Mouse (Mus musculus): ENCODE data around the gene Dgkq. TPM values are rescaled to one million over a fixed set of nuclear protein-coding genes. Genes with fewer than 3 reads are reported as not detected.

Gene Dgkq
- polyA plus RNA-seq, 2 experiments, result 12.5 to 35.3 TPM

GRCm38 (mm10) chr5:108689091-108689490 is 19.6 kb upstream of the Dgkq start:
- no peaks in the 10 kb centered on the region for H3K9me3 ChIP-seq (ENCODE audit: control insufficient read depth, low read length)
- H3K4me3 ChIP-seq (replicated peaks; ENCODE audit: low read length), result no peak overlapping the region
- DNase-seq (ENCODE audit: low spot score) (no peak), ATAC-seq (ENCODE audit: low FRiP score, low read depth) (no peak)
- no peak overlapping the region for H3K9ac ChIP-seq (ENCODE audit: low read depth, low read length, severe bottlenecking)
- no peak overlapping the region for H3K27ac ChIP-seq (replicated peaks; ENCODE audit: low read depth, low read length)
- no peak overlapping the region for H3K4me2 ChIP-seq (replicated peaks; ENCODE audit: low read depth, low read length, severe bottlenecking)
- WGBS, result 75% methylated on average over 5 of the region's 5 CpGs
- H3K4me1 ChIP-seq (ENCODE audit: control insufficient read depth, insufficient read depth, low read length), result peaks cover 15% of the 10 kb centered on the region
- peaks cover 3% of the 10 kb centered on the region; the same call in 1 of the 2 replicates for H3K36me3 ChIP-seq (ENCODE audit: control insufficient read depth, insufficient read depth, low read length)
- no peak for TF ChIP-seq POLR2A (IDR thresholded peaks at IDR 0.05; ENCODE audit: borderline replicate concordance, extremely low read depth, insufficient read depth, insufficient read length)
- no peaks in the 10 kb centered on the region for H3K27me3 ChIP-seq (ENCODE audit: control insufficient read depth, insufficient read depth, low read length)

- no peak overlapping the region for H3K4me3 ChIP-seq (replicated peaks; ENCODE audit: low read length)
- H3K4me2 ChIP-seq (replicated peaks; ENCODE audit: low read depth, low read length, severe bottlenecking), result no peak overlapping the region
- DNase-seq (ENCODE audit: low spot score) (no peak), ATAC-seq (ENCODE audit: low FRiP score, low read depth) (no peak)
- no peaks in the 10 kb centered on the region for H3K9me3 ChIP-seq (ENCODE audit: control insufficient read depth, low read length)
- H3K27me3 ChIP-seq (ENCODE audit: control insufficient read depth, insufficient read depth, low read length), result no peaks in the 10 kb centered on the region
- H3K36me3 ChIP-seq (ENCODE audit: control insufficient read depth, insufficient read depth, low read length), result peaks cover under 1% of the 10 kb centered on the region; the same call in 1 of the 2 replicates
- H3K9ac ChIP-seq (ENCODE audit: low read depth, low read length, severe bottlenecking), result no peak overlapping the region
- H3K27ac ChIP-seq (replicated peaks; ENCODE audit: low read depth, low read length), result no peak overlapping the region
- TF ChIP-seq POLR2A (IDR thresholded peaks at IDR 0.05; ENCODE audit: borderline replicate concordance, extremely low read depth, insufficient read depth, insufficient read length), result no peak
- peaks cover 12% of the 10 kb centered on the region for H3K4me1 ChIP-seq (ENCODE audit: control insufficient read depth, insufficient read depth, low read length)
- 92% methylated on average over 6 of the region's 6 CpGs for WGBS
Observed at GRCm38 (mm10) chr5:108680871-108681270, 11.4 kb upstream of the Dgkq start.

DNA sequence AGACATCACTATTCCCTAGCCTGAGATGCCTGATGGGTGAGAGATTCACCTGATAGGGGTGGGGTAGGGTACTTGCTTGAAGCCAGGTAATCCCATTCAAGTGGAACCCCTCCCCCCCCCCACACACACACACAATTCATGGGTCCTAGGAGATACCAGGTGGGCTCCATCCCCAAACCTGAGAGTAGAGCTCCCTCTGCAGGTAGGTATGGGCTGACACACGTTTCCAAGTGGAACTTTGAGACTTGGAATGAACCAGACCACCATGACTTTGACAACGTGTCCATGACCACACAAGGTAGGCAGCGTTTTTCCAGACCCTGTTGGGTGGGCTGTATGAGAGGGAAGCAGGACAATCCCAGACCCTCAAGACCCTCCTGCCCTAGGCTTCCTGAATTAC is 10.4 kb upstream of the Dgkq start:
- H3K9me3 ChIP-seq (ENCODE audit: control insufficient read depth, low read length), result no peaks in the 10 kb centered on the region
- no peak overlapping the region for H3K9ac ChIP-seq (ENCODE audit: low read depth, low read length, severe bottlenecking)
- H3K27me3 ChIP-seq (ENCODE audit: control insufficient read depth, insufficient read depth, low read length), result no peaks in the 10 kb centered on the region
- no peaks in the 10 kb centered on the region; the same call in 1 of the 2 replicates for H3K36me3 ChIP-seq (ENCODE audit: control insufficient read depth, insufficient read depth, low read length)
- peaks cover 12% of the 10 kb centered on the region for H3K4me1 ChIP-seq (ENCODE audit: control insufficient read depth, insufficient read depth, low read length)
- DNase-seq (ENCODE audit: low spot score) (no peak), ATAC-seq (ENCODE audit: low FRiP score, low read depth) (no peak)
- no peak for TF ChIP-seq POLR2A (IDR thresholded peaks at IDR 0.05; ENCODE audit: borderline replicate concordance, extremely low read depth, insufficient read depth, insufficient read length)
- no peak overlapping the region for H3K27ac ChIP-seq (replicated peaks; ENCODE audit: low read depth, low read length)
- whole genome bisulfite sequencing, result 55% methylated on average over 3 of the region's 3 CpGs
- no peak overlapping the region for H3K4me2 ChIP-seq (replicated peaks; ENCODE audit: low read depth, low read length, severe bottlenecking)
- no peak overlapping the region for H3K4me3 ChIP-seq (replicated peaks; ENCODE audit: low read length)

DNA sequence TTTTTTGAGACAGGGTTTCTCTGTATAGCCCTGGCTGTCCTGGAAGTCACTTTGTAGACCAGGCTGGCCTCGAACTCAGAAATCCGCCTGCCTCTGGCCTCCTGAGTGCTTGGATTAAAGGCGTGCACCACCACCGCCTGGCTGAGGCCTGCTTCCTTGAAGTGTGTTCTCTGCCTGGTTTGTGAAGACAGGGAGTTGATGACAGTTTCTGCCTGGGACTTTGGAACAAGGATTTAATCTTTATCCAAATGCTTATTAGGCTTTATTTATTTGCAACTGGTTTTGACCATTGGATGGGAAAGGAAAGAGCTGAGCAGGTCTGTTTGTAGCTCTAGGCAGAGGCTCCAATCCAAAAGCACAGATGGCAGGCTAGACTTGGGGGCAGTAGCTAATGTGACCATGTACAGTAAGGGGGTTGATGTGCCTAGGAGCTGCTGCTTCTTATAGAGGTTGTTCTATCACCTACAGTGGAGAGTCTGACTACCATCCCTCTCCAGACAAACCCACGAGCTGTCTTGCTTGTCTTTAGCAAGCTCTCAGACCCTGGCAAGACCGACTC is 8.9 kb upstream of the Dgkq start:
- Histone ChIP-seq H3K9ac (ENCODE audit: low read depth, low read length, severe bottlenecking) (no peak overlapping the region), H3K36me3 (ENCODE audit: control insufficient read depth, insufficient read depth, low read length) (no peaks in the 10 kb centered on the region), H3K27me3 (ENCODE audit: control insufficient read depth, insufficient read depth, low read length) (no peaks in the 10 kb centered on the region), H3K4me2 (replicated peaks; ENCODE audit: low read depth, low read length, severe bottlenecking) (no peak overlapping the region), H3K9me3 (ENCODE audit: control insufficient read depth, low read length) (no peaks in the 10 kb centered on the region), H3K4me3 (replicated peaks; ENCODE audit: low read length) (no peak overlapping the region), H3K4me1 (ENCODE audit: control insufficient read depth, insufficient read depth, low read length) (peaks cover 12% of the 10 kb centered on the region), H3K27ac (replicated peaks; ENCODE audit: low read depth, low read length) (peak overlapping the region; percentile 48; the same call in 1 of the 2 replicates)
- ATAC-seq (ENCODE audit: low FRiP score, low read depth), result no peak
- 92% methylated on average over 6 of the region's 6 CpGs for WGBS
- DNase-seq (ENCODE audit: low spot score), result no peak
- no peak for TF ChIP-seq POLR2A (IDR thresholded peaks at IDR 0.05; ENCODE audit: borderline replicate concordance, extremely low read depth, insufficient read depth, insufficient read length)

DNA sequence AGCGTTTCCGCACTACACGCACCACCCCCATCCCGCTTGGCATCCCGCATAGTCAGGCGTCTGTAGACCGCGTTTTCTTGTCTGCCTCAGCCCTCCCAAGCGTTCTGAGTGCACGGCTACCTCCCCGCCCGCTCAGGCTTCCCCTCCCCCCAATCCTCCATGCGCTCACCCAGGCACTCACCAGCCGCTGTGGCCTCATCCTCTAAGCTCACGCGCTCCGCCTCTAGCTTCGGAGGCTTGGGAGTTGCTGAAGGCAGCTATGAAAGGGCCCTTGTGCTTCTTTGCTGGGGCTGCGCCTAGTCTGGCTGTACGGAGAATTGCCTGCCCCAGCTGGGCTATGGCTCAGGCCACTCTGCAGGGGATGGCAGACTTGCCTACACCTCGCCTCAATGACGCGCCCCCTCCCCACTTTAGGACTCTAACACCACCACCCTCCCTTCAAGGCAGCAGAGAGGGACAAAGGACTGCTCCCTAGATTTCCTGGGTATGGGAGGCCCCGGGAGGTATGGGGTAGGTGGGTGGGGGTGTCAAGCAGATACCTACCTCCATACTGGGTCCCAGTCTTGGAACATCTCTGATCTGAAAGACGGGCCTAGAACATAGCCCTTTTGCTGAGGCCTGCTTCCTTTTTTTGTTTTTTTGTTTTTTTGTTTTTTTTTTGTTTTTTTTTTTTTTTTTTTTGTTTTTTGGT is 8.3 kb upstream of the Dgkq start:
- peak; percentile 73 for DNase-seq (ENCODE audit: low spot score)
- no peaks in the 10 kb centered on the region for H3K36me3 ChIP-seq (ENCODE audit: control insufficient read depth, insufficient read depth, low read length)
- H3K4me1 ChIP-seq (ENCODE audit: control insufficient read depth, insufficient read depth, low read length), result peaks cover 12% of the 10 kb centered on the region
- H3K4me2 ChIP-seq (replicated peaks; ENCODE audit: low read depth, low read length, severe bottlenecking), result peak overlapping the region; percentile 60
- ATAC-seq (ENCODE audit: low FRiP score, low read depth), result peak; percentile 88
- peak overlapping the region; percentile 35 for H3K4me3 ChIP-seq (replicated peaks; ENCODE audit: low read length)
- H3K27me3 ChIP-seq (ENCODE audit: control insufficient read depth, insufficient read depth, low read length), result no peaks in the 10 kb centered on the region
- H3K27ac ChIP-seq (replicated peaks; ENCODE audit: low read depth, low read length), result peak overlapping the region; percentile 87
- H3K9ac ChIP-seq (ENCODE audit: low read depth, low read length, severe bottlenecking), result peak overlapping the region; percentile 68
- TF ChIP-seq POLR2A (IDR thresholded peaks at IDR 0.05; ENCODE audit: borderline replicate concordance, extremely low read depth, insufficient read depth, insufficient read length), result no peak
- WGBS, result 6% methylated on average over 25 of the region's 25 CpGs
- no peaks in the 10 kb centered on the region for H3K9me3 ChIP-seq (ENCODE audit: control insufficient read depth, low read length)
